Mouse (Mus musculus) forebrain, embryonic 10.5 days (tissue): ENCODE measurements around the gene Ckap2. TPM values are rescaled to one million over a fixed set of nuclear protein-coding genes. Genes with fewer than 3 reads are reported as not detected.
"Not testable (repeated sequence)": the region's sequence is repeated elsewhere in the genome, so short reads cannot be mapped to it uniquely, and the experiment has no call there.

Experiments used
- DNase-seq: peaks from one replicate; pipeline ENCODE4 v3.0.0-alpha.2; 2017; ENCODE audit warnings: low spot score; ENCODE audit errors: extremely low spot score
- H3K27ac ChIP-seq: fragments of 300-500 bp; sonication (generic); 2 replicates; pipeline ENCODE4 v1.5.1; 2016; ENCODE audit warnings: mild to moderate bottlenecking
- H3K27me3 ChIP-seq: fragments of 300-500 bp; sonication (generic); 2 replicates; pipeline ENCODE4 v1.6.1; 2016; ENCODE audit warnings: mild to moderate bottlenecking; ENCODE audit not compliant: poor library complexity, severe bottlenecking
- H3K36me3 ChIP-seq: fragments of 300-500 bp; sonication (generic); replicated peaks from 2 replicates; pipeline ENCODE4 v1.6.1; 2016; ENCODE audit warnings: mild to moderate bottlenecking, moderate library complexity
- H3K4me1 ChIP-seq: fragments of 300-500 bp; sonication (generic); 2 replicates; pipeline ENCODE4 v1.6.1; 2016
- H3K4me3 ChIP-seq: fragments of 300-500 bp; sonication (generic); 2 replicates; pipeline ENCODE4 v1.5.1; 2016; ENCODE audit warnings: mild to moderate bottlenecking, moderate library complexity
- H3K9me3 ChIP-seq: fragments of 300-500 bp; sonication (generic); 2 replicates; pipeline ENCODE4 v1.6.1; 2016; ENCODE audit warnings: mild to moderate bottlenecking, moderate library complexity
- WGBS: fragments of 180-500 bp; shearing (Covaris S2); methylation state at CpG from one replicate; pipeline ENCODE4 v1.1.7; 2016; 5-methylcytosine and 5-hydroxymethylcytosine counted together
- polyA plus RNA-seq: library from polyadenylated mRNA; unstranded; fragments of >200 nt; fragmentation: Nextera tagmentation; extraction: Ambion mirVana; gene quantifications from 2 replicates; pipeline ENCODE4 v1.2.1, GENCODE M21; 2016

Gene Ckap2
- polyA plus RNA-seq, 1 experiment from 2014 or later: 59.8 TPM

DNA sequence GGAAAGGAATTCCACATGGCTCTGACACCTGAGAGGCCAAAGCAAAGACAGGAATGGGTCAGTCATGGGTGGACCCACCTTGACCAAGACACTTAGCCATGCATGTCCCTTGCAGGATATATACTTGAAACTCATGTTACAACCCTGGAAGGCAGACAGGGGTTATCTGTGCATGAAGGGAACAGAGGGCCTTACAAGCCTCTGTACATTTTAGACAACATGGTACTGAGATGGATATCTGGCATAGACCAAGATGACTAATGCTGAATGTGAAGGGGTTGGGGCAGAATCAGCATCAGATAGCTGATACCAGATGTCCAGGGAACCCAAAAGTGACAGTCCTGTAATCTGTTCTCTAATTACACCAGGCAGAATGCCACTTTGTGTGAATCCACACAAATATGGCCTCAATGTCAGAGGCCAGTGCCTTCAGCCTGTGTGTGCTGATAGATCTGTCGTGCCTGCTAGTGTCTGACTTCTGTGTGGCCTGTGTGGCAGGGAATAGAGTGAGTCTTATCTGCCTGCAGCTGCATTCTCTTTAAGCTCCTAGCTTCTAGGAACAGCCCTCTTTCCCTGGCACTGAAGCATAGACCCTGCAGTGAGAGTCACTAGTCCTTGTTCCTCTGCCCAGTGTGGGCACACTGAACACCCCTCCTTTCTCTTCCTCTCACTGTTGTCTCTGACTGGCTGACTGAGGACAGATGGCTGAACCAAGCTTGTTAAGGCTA is 41.7 kb downstream of the Ckap2 start:
- Histone ChIP-seq H3K9me3 (0 out of 2 replicates have a peak, but pooled peaks cover 2% of the 10 kb centered on the region), H3K4me1 (no peaks in the 10 kb centered on the region), H3K4me3 (no peak overlapping the region), H3K27me3 (no peaks in the 10 kb centered on the region), H3K27ac (no peak overlapping the region), H3K36me3 (peaks cover 36% of the 10 kb centered on the region)
- 94% methylated on average over 1 of the region's 1 CpGs for WGBS
- DNase-seq: peak; percentile 7

DNA sequence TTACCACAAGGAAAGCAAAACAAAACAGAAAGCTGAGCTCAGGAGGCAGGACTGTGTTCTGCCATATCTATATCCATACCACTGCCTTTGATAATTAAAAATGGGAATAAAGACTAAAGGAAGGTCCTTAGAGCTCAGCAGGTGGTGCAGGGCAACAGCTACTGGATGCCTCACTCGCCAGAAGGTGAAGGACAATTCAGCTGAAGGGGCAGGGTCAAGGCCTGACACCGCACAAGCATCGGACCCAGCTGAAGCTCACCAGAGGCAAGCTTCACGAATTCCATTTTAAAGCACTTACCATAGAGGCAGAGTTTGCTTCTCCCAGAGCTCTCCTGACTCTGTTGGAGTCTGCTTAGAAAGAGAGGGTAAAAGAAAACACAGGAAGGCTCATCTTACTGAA is 43.0 kb downstream of the Ckap2 start:
- no peak overlapping the region for H3K4me3 ChIP-seq
- no peak overlapping the region for H3K27ac ChIP-seq
- no peaks in the 10 kb centered on the region for H3K4me1 ChIP-seq
- H3K27me3 ChIP-seq: no peaks in the 10 kb centered on the region
- H3K36me3 ChIP-seq: peaks cover 24% of the 10 kb centered on the region
- no peaks in the 10 kb centered on the region for H3K9me3 ChIP-seq
- no peak for DNase-seq
- 81% methylated on average over 4 of the region's 4 CpGs for WGBS

- peaks cover 24% of the 10 kb centered on the region for H3K36me3 ChIP-seq
- no peaks in the 10 kb centered on the region for H3K9me3 ChIP-seq
- no peaks in the 10 kb centered on the region for H3K27me3 ChIP-seq
- H3K27ac ChIP-seq: no peak overlapping the region
- H3K4me1 ChIP-seq: no peaks in the 10 kb centered on the region
- DNase-seq: no peak
- no peak overlapping the region for H3K4me3 ChIP-seq
- 88% methylated on average over 4 of the region's 4 CpGs for WGBS
Observed at GRCm38 (mm10) chr8:22141836-22142385, 43.7 kb downstream of the Ckap2 start.

DNA sequence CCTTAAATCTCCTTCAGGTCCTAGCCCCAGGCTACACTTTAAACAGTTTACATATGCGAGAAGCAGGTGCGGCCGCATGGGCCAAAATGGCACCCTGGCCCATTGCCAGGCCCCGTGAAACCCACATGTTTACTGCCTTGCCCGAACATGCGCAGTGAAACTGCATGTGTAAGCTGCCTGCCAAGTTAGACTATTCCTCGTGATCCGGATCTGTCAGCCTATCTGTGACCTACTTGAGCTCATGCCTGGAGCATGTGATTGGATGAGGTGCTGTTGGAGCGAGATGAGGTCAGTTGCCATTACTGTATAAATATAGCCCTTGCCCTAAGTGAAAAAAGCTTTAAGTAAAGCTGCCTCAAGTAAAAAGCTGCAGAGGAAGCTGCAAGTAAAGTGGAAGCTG is 49.2 kb downstream of the Ckap2 start:
- not testable (repeated sequence) for H3K27ac ChIP-seq, H3K9me3 ChIP-seq, DNase-seq, H3K4me1 ChIP-seq, H3K4me3 ChIP-seq, H3K27me3 ChIP-seq
- H3K36me3 ChIP-seq: peaks cover 20% of the 10 kb centered on the region
- 95% methylated on average over 9 of the region's 9 CpGs for WGBS

DNA sequence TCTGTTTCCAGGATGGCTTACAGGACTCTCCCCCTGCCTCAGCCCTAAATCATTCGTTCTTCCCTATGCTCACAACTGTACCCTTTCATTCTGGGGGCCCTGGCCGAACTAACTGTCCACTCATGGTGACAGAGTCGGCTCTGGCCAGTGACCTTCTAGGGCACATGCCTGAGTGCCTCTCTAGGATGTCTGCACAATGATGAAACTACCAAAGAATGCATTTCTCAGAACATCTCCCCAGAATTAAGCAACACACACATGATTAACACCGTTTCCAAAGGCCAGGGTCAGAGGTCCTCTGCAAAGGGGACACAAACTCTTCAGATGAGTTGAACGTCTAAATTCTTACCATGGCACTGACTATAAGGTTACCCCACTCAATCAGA is 50.9 kb downstream of the Ckap2 start:
- Histone ChIP-seq H3K4me3 (no peak overlapping the region), H3K36me3 (peaks cover 12% of the 10 kb centered on the region), H3K27me3 (no peaks in the 10 kb centered on the region), H3K27ac (no peak overlapping the region), H3K9me3 (no peaks in the 10 kb centered on the region), H3K4me1 (no peaks in the 10 kb centered on the region)
- 84% methylated on average over 5 of the region's 5 CpGs for WGBS
- DNase-seq: no peak

GRCm38 (mm10) chr8:22134078-22134749 is 51.4 kb downstream of the Ckap2 start:
- peaks cover 12% of the 10 kb centered on the region for H3K36me3 ChIP-seq
- H3K4me1 ChIP-seq: no peaks in the 10 kb centered on the region
- H3K4me3 ChIP-seq: no peak overlapping the region
- no peaks in the 10 kb centered on the region for H3K9me3 ChIP-seq
- no peak overlapping the region for H3K27ac ChIP-seq
- WGBS: 94% methylated on average over 7 of the region's 7 CpGs
- no peaks in the 10 kb centered on the region for H3K27me3 ChIP-seq
- no peak for DNase-seq

GRCm38 (mm10) chr8:22132062-22132461 is 53.6 kb downstream of the Ckap2 start:
- peaks cover 28% of the 10 kb centered on the region for H3K36me3 ChIP-seq
- H3K27ac ChIP-seq: no peak overlapping the region
- H3K27me3 ChIP-seq: no peaks in the 10 kb centered on the region
- H3K9me3 ChIP-seq: no peaks in the 10 kb centered on the region
- H3K4me1 ChIP-seq: no peaks in the 10 kb centered on the region
- H3K4me3 ChIP-seq: no peak overlapping the region
- DNase-seq: no peak
- WGBS: 88% methylated on average over 12 of the region's 12 CpGs

GRCm38 (mm10) chr8:22124220-22125152 is 61.1 kb downstream of the Ckap2 start, which contains the start of gene Nek5:
TSS of gene Nek5 (minus strand) at chr8:22125053.
- Histone ChIP-seq H3K4me3 (peak within 1 kb of the TSS; percentile 59), H3K27me3 (peaks cover 13% of the 10 kb centered on the region; the same call in 1 of the 2 replicates), H3K9me3 (no peaks in the 10 kb centered on the region), H3K27ac (0 out of 2 replicates have a peak within 1 kb of the TSS, but pooled peaks have one; percentile 8), H3K36me3 (peaks cover 19% of the 10 kb centered on the region), H3K4me1 (peaks cover 13% of the 10 kb centered on the region)
- 2% methylated on average over 29 of the region's 29 CpGs for WGBS
- DNase-seq: peak; percentile 66

Other genes starting within 250 kb of the Ckap2 start
- not detected in 2 replicates for gene Defb35, start 247.5 kb downstream of the Ckap2 start, polyA plus RNA-seq
- not detected in 2 replicates for gene Defb13, start 239.1 kb downstream of the Ckap2 start, polyA plus RNA-seq
- not detected in 2 replicates for gene Fam90a1a, start 227.1 kb downstream of the Ckap2 start, polyA plus RNA-seq
- not detected in 2 replicates for gene Ccdc70, start 216.0 kb downstream of the Ckap2 start, polyA plus RNA-seq
- gene Atp7b, start 125.5 kb downstream of the Ckap2 start, polyA plus RNA-seq: 2.3 and 2.7 TPM in 2 replicates
- 34.6 and 41.6 TPM in 2 replicates for gene Alg11, start 125.1 kb downstream of the Ckap2 start, polyA plus RNA-seq
- gene Nek5, start 60.8 kb downstream of the Ckap2 start, polyA plus RNA-seq: not detected in 2 replicates
- gene Nek3, start 19.4 kb downstream of the Ckap2 start, polyA plus RNA-seq: 5.8 and 6.1 TPM in 2 replicates
- 45.8 and 46.3 TPM in 2 replicates for gene Vps36, start 7.0 kb upstream of the Ckap2 start, polyA plus RNA-seq
- 9.8 and 10.5 TPM in 2 replicates for gene Thsd1, start 41.5 kb upstream of the Ckap2 start, polyA plus RNA-seq
- gene Tpte, start 97.6 kb upstream of the Ckap2 start, polyA plus RNA-seq: not detected in 2 replicates
- 20.6 and 23.1 TPM in 2 replicates for gene Slc25a15, start 212.8 kb upstream of the Ckap2 start, polyA plus RNA-seq
- 42.9 and 43.7 TPM in 2 replicates for gene Mrps31, start 225.5 kb upstream of the Ckap2 start, polyA plus RNA-seq